Mouse (Mus musculus) ovary, adult 18-20 months (tissue): ENCODE data around the gene Gcgr.
A peak's percentile ranks its signal among the peaks of the same experiment; 100 is the strongest.
"Not testable (repeated sequence)": the region's sequence is repeated elsewhere in the genome, so short reads cannot be mapped to it uniquely, and the experiment has no call there.

Source experiments
- DNase-seq: peaks from one replicate; pipeline ENCODE4 v3.0.0; 2022; ENCODE audit warnings: low spot score, mixed read lengths

Gene Gcgr

GRCm38 (mm10) chr11:120538955-120539284 is 8.4 kb downstream of the Gcgr start:
- no peak for DNase-seq

GRCm38 (mm10) chr11:120539285-120540014 is 9.0 kb downstream of the Gcgr start:
- no peak for DNase-seq

GRCm38 (mm10) chr11:120541907-120542306 is 11.4 kb downstream of the Gcgr start:
- DNase-seq = no peak

- DNase-seq = no peak
Measured at GRCm38 (mm10) chr11:120542376-120542775, 11.9 kb downstream of the Gcgr start.

- DNase-seq = no peak
Measured at GRCm38 (mm10) chr11:120545964-120546363, 15.5 kb downstream of the Gcgr start.

GRCm38 (mm10) chr11:120547469-120547868 is 17.0 kb downstream of the Gcgr start:
- DNase-seq = no peak

GRCm38 (mm10) chr11:120548214-120548613 is 17.7 kb downstream of the Gcgr start:
- DNase-seq = no peak

GRCm38 (mm10) chr11:120548786-120549167 is 18.3 kb downstream of the Gcgr start:
- no peak for DNase-seq

- peak; percentile 87 for DNase-seq
Measured at GRCm38 (mm10) chr11:120549168-120549945, 18.9 kb downstream of the Gcgr start, which contains the start of gene Mcrip1. Mcrip1 (minus strand) TSS chr11:120549727.

GRCm38 (mm10) chr11:120549986-120550809 is 19.7 kb downstream of the Gcgr start:
- no peak for DNase-seq

GRCm38 (mm10) chr11:120550810-120551440 is 20.4 kb downstream of the Gcgr start, which contains the start of gene Ppp1r27:
Ppp1r27 (minus strand) TSS chr11:120551132.
- DNase-seq = no peak

GRCm38 (mm10) chr11:120552736-120553135 is 22.2 kb downstream of the Gcgr start:
- no peak for DNase-seq

- DNase-seq = no peak
Measured at GRCm38 (mm10) chr11:120554834-120555233, 24.3 kb downstream of the Gcgr start.

GRCm38 (mm10) chr11:120555260-120555659 is 24.8 kb downstream of the Gcgr start:
- no peak for DNase-seq

GRCm38 (mm10) chr11:120558843-120559242 is 28.3 kb downstream of the Gcgr start:
- not testable (repeated sequence) for DNase-seq

- no peak for DNase-seq
Measured at GRCm38 (mm10) chr11:120560952-120561728, 30.6 kb downstream of the Gcgr start.

- no peak for DNase-seq
Measured at GRCm38 (mm10) chr11:120562949-120563348, 32.5 kb downstream of the Gcgr start.

GRCm38 (mm10) chr11:120565114-120565513 is 34.6 kb downstream of the Gcgr start:
- no peak for DNase-seq

GRCm38 (mm10) chr11:120568324-120568723 is 37.8 kb downstream of the Gcgr start:
- DNase-seq = no peak

GRCm38 (mm10) chr11:120571122-120571521 is 40.6 kb downstream of the Gcgr start:
- no peak for DNase-seq

- no peak for DNase-seq
Measured at GRCm38 (mm10) chr11:120571754-120572416, 41.4 kb downstream of the Gcgr start.
